Mouse (Mus musculus): Measurements from ENCODE around the gene Gpr12.

DNA sequence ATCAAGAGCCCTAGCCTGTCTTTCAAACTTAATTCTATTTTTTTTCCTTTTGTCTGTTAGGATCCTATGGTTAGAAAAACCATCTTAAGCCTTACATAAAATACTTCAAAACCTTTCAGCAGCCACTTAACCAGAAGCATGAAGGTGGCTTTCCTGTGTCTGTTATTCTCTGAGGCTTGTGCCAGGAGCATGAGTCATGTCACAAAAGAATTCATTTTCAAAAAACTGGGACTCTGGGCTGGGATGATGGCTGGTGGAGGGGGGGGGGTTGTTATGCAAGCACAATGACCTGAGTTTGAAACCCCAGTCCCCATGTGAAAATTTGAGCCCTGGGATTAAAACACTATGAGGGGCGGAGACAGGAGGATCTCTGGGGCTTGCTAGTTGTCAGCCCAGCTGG lies 43.8 kb upstream of the Gpr12 start:
- TF ChIP-seq POLR2A (IDR thresholded peaks at IDR 0.05; ENCODE audit: low read depth, low read length) (no peak), CTCF (IDR thresholded peaks at IDR 0.05; ENCODE audit: extremely low read depth, insufficient read length, insufficient replicate concordance, low read depth, low read length) (no peak)
